11 mouse cellular contexts compared by ENCODE assay signal in the genomic region with DNA sequence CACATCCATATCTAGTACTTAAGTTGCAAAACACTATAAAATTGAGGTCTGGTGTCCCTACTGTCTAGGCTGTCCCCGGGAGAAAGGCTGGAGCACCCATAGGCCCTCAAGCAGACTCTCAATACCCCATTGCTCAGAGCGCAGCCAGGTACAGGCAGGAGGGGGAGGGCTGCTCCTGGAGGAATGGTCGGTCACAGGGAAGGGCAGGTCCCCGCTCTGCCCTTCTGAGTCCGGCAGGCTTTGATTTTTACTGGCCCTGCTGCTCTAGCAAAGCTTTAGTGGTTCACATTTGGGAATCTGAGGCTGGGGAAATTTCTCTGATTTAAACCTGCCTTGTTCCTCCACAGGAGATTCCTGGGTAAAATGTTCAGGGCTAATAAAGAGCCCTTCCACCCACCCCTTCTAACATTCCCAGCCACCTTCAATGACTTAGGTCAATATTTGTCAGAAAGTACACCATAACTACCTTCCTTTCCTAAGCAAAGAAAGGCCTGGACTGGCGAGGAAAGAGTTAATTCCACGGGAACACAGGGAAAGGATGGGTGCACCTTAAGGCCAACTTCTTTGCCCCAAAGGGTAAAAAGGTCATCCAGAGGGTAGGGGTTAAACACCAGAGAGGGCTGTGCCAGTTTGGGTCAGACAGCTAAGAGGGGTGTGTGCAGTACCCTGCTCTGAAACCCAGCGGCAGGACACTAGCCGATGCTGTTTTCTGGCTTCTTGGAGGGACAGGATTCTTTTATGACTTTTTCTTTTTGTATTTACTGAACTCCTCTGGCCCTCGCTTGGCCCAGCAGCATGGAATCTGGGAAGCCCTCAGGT. TPM values are rescaled to one million over a fixed set of nuclear protein-coding genes. Genes with fewer than 3 reads are reported as not detected.
DNase-seq lines count a peak whose midpoint lies in the region; ATAC-seq and TF ChIP-seq lines count a peak whose summit lies in the region.
"Had no signal": no experiment of that assay in that cellular context is flagged by ENCODE, and none has a peak within 500 bp of the region (broad histone marks: within the 10 kb centered on the region; RNA-seq: fewer than 3 reads in every experiment).

No protein-coding gene starts in this region.

- H3K27me3 ChIP-seq in intestine, postnatal 0 days (replicated peaks; ENCODE audit: control insufficient read depth, insufficient read depth, low read length), result peaks cover 98% of the 10 kb centered on the region
- peaks cover 97% of the 10 kb centered on the region for H3K27me3 ChIP-seq in intestine, embryonic 15.5 days (replicated peaks)
- peaks cover 99% of the 10 kb centered on the region for H3K27me3 ChIP-seq in E14TG2a.4 (ENCODE audit: insufficient read depth, low read length)
- H3K27me3 ChIP-seq in limb, embryonic 12.5 days, result peaks cover 98% of the 10 kb centered on the region

- no peak overlapping the region for H3K9ac ChIP-seq in intestine, postnatal 0 days (ENCODE audit: low read depth, low read length)
- no peak overlapping the region for H3K9ac ChIP-seq in intestine, embryonic 15.5 days
- H3K9ac ChIP-seq in limb, embryonic 12.5 days (replicated peaks), result no peak overlapping the region

- 0 out of 2 replicates have a peak overlapping the region, but pooled peaks have one; percentile 55 for H3K4me2 ChIP-seq in intestine, postnatal 0 days (replicated peaks; ENCODE audit: low read depth)
- H3K4me2 ChIP-seq in intestine, embryonic 15.5 days (replicated peaks), result no peak overlapping the region
- H3K4me2 ChIP-seq in limb, embryonic 12.5 days, result peak overlapping the region; percentile 93

- ATAC-seq in intestine, postnatal 0 days, result no peak
- no peak for ATAC-seq in intestine, embryonic 15.5 days
- no peak for ATAC-seq in limb, embryonic 12.5 days (ENCODE audit: insufficient number of reproducible peaks, insufficient read depth, low FRiP score, low TSS enrichment, low read depth)
- ATAC-seq in erythroid progenitor cell, adult 5-6 weeks (replicated peaks; ENCODE audit: low FRiP score, poor library complexity, severe bottlenecking), result no peak
- ATAC-seq: activated CD4-positive, CD25-positive, alpha-beta regulatory T cell, adult 4 months had no signal

- no peaks in the 10 kb centered on the region for H3K36me3 ChIP-seq in intestine, postnatal 0 days (ENCODE audit: control insufficient read depth, insufficient read depth)
- no peaks in the 10 kb centered on the region for H3K36me3 ChIP-seq in intestine, embryonic 15.5 days
- no peaks in the 10 kb centered on the region for H3K36me3 ChIP-seq in E14TG2a.4 (ENCODE audit: insufficient read depth, low read length)
- H3K36me3 ChIP-seq in limb, embryonic 12.5 days, result no peaks in the 10 kb centered on the region

- no peak overlapping the region for H3K27ac ChIP-seq in intestine, postnatal 0 days (ENCODE audit: low read depth, low read length)
- H3K27ac ChIP-seq in intestine, embryonic 15.5 days, result no peak overlapping the region
- peak overlapping the region; percentile 70 for H3K27ac ChIP-seq in limb, embryonic 12.5 days

- DNase-seq in embryo, embryonic 11 days, result peak; percentile 39
- no peak for DNase-seq in embryo, embryonic 10 days (ENCODE audit: low spot score)
- no peak for DNase-seq in adrenal gland, adult (ENCODE audit: inconsistent age in 2 of 2, low spot score in 1 of 2)
- DNase-seq: kidney, adult 8-10 months; midbrain, embryonic 14.5 days had no signal

- TF ChIP-seq CTCF in intestine, postnatal 0 days (IDR thresholded peaks at IDR 0.05; ENCODE audit: low read depth), result no peak
- no peak for TF ChIP-seq CTCF in E14TG2a.4 (conservative IDR thresholded peaks at IDR 0.05; ENCODE audit: low read length)

- no peaks in the 10 kb centered on the region for H3K9me3 ChIP-seq in intestine, postnatal 0 days (ENCODE audit: control insufficient read depth)
- H3K9me3 ChIP-seq in intestine, embryonic 15.5 days, result no peaks in the 10 kb centered on the region
- H3K9me3 ChIP-seq in E14TG2a.4 (ENCODE audit: low read length), result no peaks in the 10 kb centered on the region
- no peaks in the 10 kb centered on the region for H3K9me3 ChIP-seq in limb, embryonic 12.5 days

- H3K4me3 ChIP-seq in intestine, postnatal 0 days (ENCODE audit: low read depth, low read length), result no peak overlapping the region
- no peak overlapping the region for H3K4me3 ChIP-seq in intestine, embryonic 15.5 days (replicated peaks)
- H3K4me3 ChIP-seq in E14TG2a.4 (replicated peaks; ENCODE audit: low read length), result peak overlapping the region; percentile 64
- H3K4me3 ChIP-seq in limb, embryonic 12.5 days (replicated peaks), result 0 out of 2 replicates have a peak overlapping the region, but pooled peaks have one; percentile 65

- WGBS in intestine, postnatal 0 days, result 16% methylated on average over 10 of the region's 10 CpGs
- WGBS in intestine, embryonic 15.5 days, result 17% methylated on average over 10 of the region's 10 CpGs
- 14% methylated on average over 10 of the region's 10 CpGs for WGBS in limb, embryonic 12.5 days

- peaks cover 6% of the 10 kb centered on the region; the same call in 1 of the 2 replicates for H3K4me1 ChIP-seq in intestine, postnatal 0 days (replicated peaks; ENCODE audit: control insufficient read depth, insufficient read depth, low read length)
- H3K4me1 ChIP-seq in intestine, embryonic 15.5 days (replicated peaks), result peaks cover 53% of the 10 kb centered on the region
- peaks cover 88% of the 10 kb centered on the region for H3K4me1 ChIP-seq in E14TG2a.4 (replicated peaks; ENCODE audit: low read depth, low read length)
- H3K4me1 ChIP-seq in limb, embryonic 12.5 days (replicated peaks), result peaks cover 94% of the 10 kb centered on the region

RNA-seq across cellular contexts. Expression of gene Crlf1, which starts 2.7 kb away (rescaled TPM):
- 0.61 and 0.81 TPM in 2 replicates for polyA plus RNA-seq in intestine, postnatal 0 days (2015; fragmentation: Nextera tagmentation; extraction: Ambion mirVana)
- 0.95 and 1.2 TPM in 2 replicates for polyA plus RNA-seq in intestine, embryonic 15.5 days (2015; fragmentation: Nextera tagmentation; extraction: Ambion mirVana)
- 82.4 and 105 TPM in 2 replicates for polyA plus RNA-seq in limb, embryonic 12.5 days (2016; fragmentation: Nextera tagmentation; extraction: Ambion mirVana)
- not detected in 2 replicates for total RNA-seq in erythroid progenitor cell, adult 5-6 weeks (2015; ENCODE audit: low replicate concordance)
- 1.4 TPM in 1 of 2 replicates, not detected in the other for total RNA-seq in erythroid progenitor cell, adult 5-6 weeks (2017; ENCODE audit: low replicate concordance)
- polyA plus RNA-seq: activated CD4-positive, CD25-positive, alpha-beta regulatory T cell, adult 4 months had no signal

RNA-seq across cellular contexts. Expression of gene Tmem59l, which starts 3.1 kb away (rescaled TPM):
- polyA plus RNA-seq in intestine, postnatal 0 days (2015; fragmentation: Nextera tagmentation; extraction: Ambion mirVana), result 2.3 and 2.4 TPM in 2 replicates
- polyA plus RNA-seq in intestine, embryonic 15.5 days (2015; fragmentation: Nextera tagmentation; extraction: Ambion mirVana), result 3.2 and 4.2 TPM in 2 replicates
- polyA plus RNA-seq in limb, embryonic 12.5 days (2016; fragmentation: Nextera tagmentation; extraction: Ambion mirVana), result 17.5 and 22.1 TPM in 2 replicates
- 3.2 TPM in 1 of 2 replicates, not detected in the other for total RNA-seq in erythroid progenitor cell, adult 5-6 weeks (2015; ENCODE audit: low replicate concordance)
- not detected in 2 replicates for total RNA-seq in erythroid progenitor cell, adult 5-6 weeks (2017; ENCODE audit: low replicate concordance)

RNA-seq across cellular contexts. Expression of gene Klhl26, which starts 13.5 kb away (rescaled TPM):
- 9.3 and 10.5 TPM in 2 replicates for polyA plus RNA-seq in intestine, postnatal 0 days (2015; fragmentation: Nextera tagmentation; extraction: Ambion mirVana)
- 18.7 and 20.8 TPM in 2 replicates for polyA plus RNA-seq in intestine, embryonic 15.5 days (2015; fragmentation: Nextera tagmentation; extraction: Ambion mirVana)
- 26.8 and 27.3 TPM in 2 replicates for polyA plus RNA-seq in limb, embryonic 12.5 days (2016; fragmentation: Nextera tagmentation; extraction: Ambion mirVana)
- 5.0 and 10.1 TPM in 2 replicates for total RNA-seq in erythroid progenitor cell, adult 5-6 weeks (2015; ENCODE audit: low replicate concordance)
- total RNA-seq in erythroid progenitor cell, adult 5-6 weeks (2017; ENCODE audit: low replicate concordance), result 4.0 and 5.1 TPM in 2 replicates

RNA-seq across cellular contexts. Expression of gene Rex1bd, which starts 16.3 kb away (rescaled TPM):
- polyA plus RNA-seq in intestine, postnatal 0 days (2015; fragmentation: Nextera tagmentation; extraction: Ambion mirVana), result 145 and 148 TPM in 2 replicates
- polyA plus RNA-seq in intestine, embryonic 15.5 days (2015; fragmentation: Nextera tagmentation; extraction: Ambion mirVana), result 121 and 132 TPM in 2 replicates
- polyA plus RNA-seq in limb, embryonic 12.5 days (2016; fragmentation: Nextera tagmentation; extraction: Ambion mirVana), result 142 and 151 TPM in 2 replicates
- total RNA-seq in erythroid progenitor cell, adult 5-6 weeks (2015; ENCODE audit: low replicate concordance), result 22.3 TPM in 1 of 2 replicates, not detected in the other
- total RNA-seq in erythroid progenitor cell, adult 5-6 weeks (2017; ENCODE audit: low replicate concordance), result 17.8 and 19.6 TPM in 2 replicates

RNA-seq across cellular contexts. Expression of gene Uba52, which starts 20.3 kb away (rescaled TPM):
- 805 and 863 TPM in 2 replicates for polyA plus RNA-seq in intestine, postnatal 0 days (2015; fragmentation: Nextera tagmentation; extraction: Ambion mirVana)
- polyA plus RNA-seq in intestine, embryonic 15.5 days (2015; fragmentation: Nextera tagmentation; extraction: Ambion mirVana), result 957 and 992 TPM in 2 replicates
- 882 and 891 TPM in 2 replicates for polyA plus RNA-seq in limb, embryonic 12.5 days (2016; fragmentation: Nextera tagmentation; extraction: Ambion mirVana)
- total RNA-seq in erythroid progenitor cell, adult 5-6 weeks (2015; ENCODE audit: low replicate concordance), result 1,194 and 1,251 TPM in 2 replicates
- 418 and 1,480 TPM in 2 replicates for total RNA-seq in erythroid progenitor cell, adult 5-6 weeks (2017; ENCODE audit: low replicate concordance)

Comparison
In these comparisons a context has a peak if more than half of its experiments do, and no peak if none do; other contexts are left out.
1. H3K4me3 ChIP-seq: peak in E14TG2a.4 (single experiment) and limb, embryonic 12.5 days (single experiment); none in intestine, postnatal 0 days (single experiment) and intestine, embryonic 15.5 days (single experiment).
2. RNA of gene Crlf1, which starts 2.7 kb away (polyA plus RNA-seq): 82.4 to 105 TPM in limb, embryonic 12.5 days; 0.95 to 1.2 TPM in intestine, embryonic 15.5 days and 0.61 to 0.81 TPM in intestine, postnatal 0 days; every median in the first group is over 10 times any median in the second.